Mouse (Mus musculus) gastrocnemius, adult 8-10 months (tissue): ENCODE results near the gene Ednrb. TPM values are rescaled to one million over a fixed set of nuclear protein-coding genes. Genes with fewer than 3 reads are reported as not detected.

Experiments used
- DNase-seq, 2 experiments: peaks; one replicate each; pipeline ENCODE4 v3.0.0; 2022; ENCODE audit warnings: low spot score in 2 of 2
- total RNA-seq, 4 experiments: library from RNA; stranded (reverse); gene quantifications; 2 replicates each; pipeline ENCODE4 v1.2.4; 2022

The Ednrb gene
- total RNA-seq, 4 experiments from 2014 or later, result 4.0 to 6.4 (median 5.2) TPM

GRCm38 (mm10) chr14:103767488-103767887 is 76.7 kb downstream of the Ednrb start:
- no peak for DNase-seq

Other genes starting within 250 kb of the Ednrb start
- gene Slain1, start 194.2 kb downstream of the Ednrb start, total RNA-seq, result not detected